Mouse (Mus musculus): ENCODE data around the gene Ripk3.
A peak's percentile ranks its signal among the peaks of the same experiment; 100 is the strongest.

DNA sequence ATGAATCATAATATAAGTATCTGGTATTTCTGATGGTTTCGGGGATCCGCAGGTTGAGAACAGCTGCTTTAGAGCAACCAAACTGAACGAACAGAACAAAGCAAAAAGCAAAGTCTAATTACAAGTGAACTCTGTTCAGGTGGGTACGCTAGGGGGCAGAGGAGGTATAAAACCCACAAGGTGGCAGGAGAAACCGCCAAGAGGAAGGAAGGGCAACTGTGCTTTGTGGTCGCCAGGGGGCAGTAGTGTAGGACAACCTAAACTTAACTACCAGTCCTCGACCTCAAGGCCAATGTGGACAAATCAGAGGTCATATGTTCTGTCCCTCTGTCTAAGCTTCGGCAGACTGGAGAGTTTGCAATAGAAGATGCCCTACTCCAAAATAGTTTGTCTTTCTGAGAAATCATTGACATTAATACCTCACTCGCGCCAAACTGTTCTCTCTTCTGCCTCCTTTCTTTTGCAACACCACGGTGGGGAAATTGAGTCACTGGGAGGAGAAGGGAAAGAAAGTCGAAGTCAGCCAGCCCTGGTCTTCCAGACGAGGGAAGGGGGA is 33.8 kb upstream of the Ripk3 start:
- TF ChIP-seq CTCF (conservative IDR thresholded peaks at IDR 0.05 in 1 of 2, IDR thresholded peaks at IDR 0.05 in 1 of 2; ENCODE audit: low read depth in 2 of 2, low read length in 2 of 2) (peak; percentile 72 to 99), HCFC1 (IDR thresholded peaks at IDR 0.05; ENCODE audit: low read depth, low read length) (no peak), EP300 (IDR thresholded peaks at IDR 0.05; ENCODE audit: low read length) (no peak), RAD21 (IDR thresholded peaks at IDR 0.05; ENCODE audit: low read depth, low read length) (peak; percentile 79), NRF1 (IDR thresholded peaks at IDR 0.05; ENCODE audit: low read depth, low read length) (no peak), SIN3A (IDR thresholded peaks at IDR 0.05; ENCODE audit: low read length) (no peak), ZC3H11A (IDR thresholded peaks at IDR 0.05; ENCODE audit: low read depth, low read length) (peak; percentile 56; the same call in 1 of the 2 replicates), E2F4 (IDR thresholded peaks at IDR 0.05; ENCODE audit: insufficient replicate concordance, low read depth, low read length) (no peak), USF1 (IDR thresholded peaks at IDR 0.05; ENCODE audit: low read depth, low read length) (no peak)
